Mouse (Mus musculus) heart, embryonic 16.5 days (tissue): ENCODE results near the gene Ccl27a. TPM values are rescaled to one million over a fixed set of nuclear protein-coding genes. Genes with fewer than 3 reads are reported as not detected.
"Not testable (repeated sequence)": the region's sequence is repeated elsewhere in the genome, so short reads cannot be mapped to it uniquely, and the experiment has no call there.

Experiments used
- ATAC-seq: fragments of 200-750 bp; cut with Nextera tagmentation; replicated peaks from 2 replicates; pipeline ENCODE4 v1.8.0; 2017; ENCODE audit warnings: moderate number of reproducible peaks; ENCODE audit not compliant: insufficient read depth, low FRiP score; ENCODE audit errors: extremely low read depth
- H3K27ac ChIP-seq: fragments of 300-500 bp; sonication (generic); 2 replicates; pipeline ENCODE4 v1.5.1; 2014; ENCODE audit warnings: mild to moderate bottlenecking, low read length, control low read depth, moderate library complexity
- H3K27me3 ChIP-seq: fragments of 300-500 bp; sonication (generic); 2 replicates; pipeline ENCODE4 v1.6.1; 2014; ENCODE audit warnings: low read length, mixed read lengths; ENCODE audit not compliant: control insufficient read depth, insufficient read depth
- H3K36me3 ChIP-seq: fragments of 300-500 bp; sonication (generic); 2 replicates; pipeline ENCODE4 v1.6.1; 2014; ENCODE audit not compliant: control insufficient read depth, insufficient read depth
- H3K4me1 ChIP-seq: fragments of 300-500 bp; sonication (generic); 2 replicates; pipeline ENCODE4 v1.6.1; 2014; ENCODE audit warnings: low read length, mixed read lengths; ENCODE audit not compliant: control insufficient read depth, insufficient read depth
- H3K4me2 ChIP-seq: fragments of 300-500 bp; sonication (generic); 2 replicates; pipeline ENCODE4 v1.6.1; 2014; ENCODE audit warnings: low read depth, mild to moderate bottlenecking, control low read depth, low read length
- H3K4me3 ChIP-seq: fragments of 300-500 bp; sonication (generic); 2 replicates; pipeline ENCODE4 v1.5.1; 2014; ENCODE audit warnings: mild to moderate bottlenecking, control low read depth, low read length
- H3K9ac ChIP-seq: fragments of 300-500 bp; sonication (generic); 2 replicates; pipeline ENCODE4 v1.6.1; 2014; ENCODE audit warnings: low read length, control low read depth
- H3K9me3 ChIP-seq: fragments of 300-500 bp; sonication (generic); replicated peaks from 2 replicates; pipeline ENCODE4 v1.6.1; 2016; ENCODE audit warnings: low read length; ENCODE audit not compliant: control insufficient read depth
- WGBS: fragments of 180-500 bp; shearing (Covaris S2); extraction: QIAGEN DNeasy Blood & Tissue Kit; methylation state at CpG from one replicate; pipeline ENCODE4 v1.1.7; 2014; 5-methylcytosine and 5-hydroxymethylcytosine counted together
- polyA plus RNA-seq: library from polyadenylated mRNA; unstranded; fragments of >200 nt; fragmentation: Nextera tagmentation; extraction: Ambion mirVana; gene quantifications from 2 replicates; pipeline ENCODE4 v1.2.1, GENCODE M21; 2015

Gene Ccl27a
- polyA plus RNA-seq, 1 experiment from 2014 or later: 40.9 TPM

GRCm38 (mm10) chr4:41767301-41767700 lies 6.7 kb downstream of the Ccl27a start:
- H3K4me3 ChIP-seq, H3K27ac ChIP-seq, H3K9ac ChIP-seq, H3K36me3 ChIP-seq, H3K27me3 ChIP-seq, H3K4me2 ChIP-seq, H3K4me1 ChIP-seq, ATAC-seq, H3K9me3 ChIP-seq: not testable (repeated sequence)
- 79% methylated on average over 10 of the region's 10 CpGs for whole genome bisulfite sequencing

- not testable (repeated sequence) for H3K27me3 ChIP-seq, H3K4me2 ChIP-seq, H3K4me3 ChIP-seq, H3K27ac ChIP-seq, H3K36me3 ChIP-seq, ATAC-seq, H3K9ac ChIP-seq, H3K9me3 ChIP-seq
- H3K4me1 ChIP-seq: peaks cover 37% of the 10 kb centered on the region
- WGBS: 74% methylated on average over 4 of the region's 6 CpGs
These were observed 10.9 kb downstream of the Ccl27a start for GRCm38 (mm10) chr4:41763176-41763575.

- H3K36me3 ChIP-seq, H3K27me3 ChIP-seq, H3K9me3 ChIP-seq, ATAC-seq: not testable (repeated sequence)
- peak overlapping the region; percentile 69 for H3K4me2 ChIP-seq
- WGBS: 37% methylated on average over 8 of the region's 8 CpGs
- H3K4me1 ChIP-seq: peaks cover 37% of the 10 kb centered on the region
- peak overlapping the region; percentile 99 for H3K27ac ChIP-seq
- H3K9ac ChIP-seq: peak overlapping the region; percentile 69
- H3K4me3 ChIP-seq: peak overlapping the region; percentile 53
These were observed 11.3 kb downstream of the Ccl27a start for GRCm38 (mm10) chr4:41762688-41763114.

GRCm38 (mm10) chr4:41762099-41762687 lies 11.9 kb downstream of the Ccl27a start:
- Histone ChIP-seq H3K4me3 (peak overlapping the region; percentile 53), H3K27me3 (no peaks in the 10 kb centered on the region), H3K9ac (peak overlapping the region; percentile 69), H3K36me3 (peaks cover 8% of the 10 kb centered on the region), H3K4me1 (peaks cover 37% of the 10 kb centered on the region), H3K4me2 (peak overlapping the region; percentile 69), H3K27ac (peak overlapping the region; percentile 99), H3K9me3 (no peaks in the 10 kb centered on the region)
- 35% methylated on average over 8 of the region's 8 CpGs for WGBS
- ATAC-seq: no peak; the same call in 1 of the 2 replicates

- H3K9me3 ChIP-seq: no peaks in the 10 kb centered on the region
- peak overlapping the region; percentile 69 for H3K9ac ChIP-seq
- H3K36me3 ChIP-seq: peaks cover 11% of the 10 kb centered on the region
- no peak for ATAC-seq
- H3K4me3 ChIP-seq: peak overlapping the region; percentile 53
- no peaks in the 10 kb centered on the region for H3K27me3 ChIP-seq
- H3K27ac ChIP-seq: peak overlapping the region; percentile 99
- H3K4me1 ChIP-seq: peaks cover 37% of the 10 kb centered on the region
- H3K4me2 ChIP-seq: peak overlapping the region; percentile 69
These were observed 12.4 kb downstream of the Ccl27a start for GRCm38 (mm10) chr4:41761680-41762079.

- peak overlapping the region; percentile 69 for H3K9ac ChIP-seq
- H3K27ac ChIP-seq: peak overlapping the region; percentile 99
- peaks cover 11% of the 10 kb centered on the region for H3K36me3 ChIP-seq
- no peaks in the 10 kb centered on the region for H3K27me3 ChIP-seq
- WGBS: 56% methylated on average over 4 of the region's 4 CpGs
- peak; percentile 8; the same call in 1 of the 2 replicates for ATAC-seq
- H3K4me2 ChIP-seq: peak overlapping the region; percentile 69
- H3K9me3 ChIP-seq: no peaks in the 10 kb centered on the region
- H3K4me1 ChIP-seq: peaks cover 43% of the 10 kb centered on the region
- peak overlapping the region; percentile 53 for H3K4me3 ChIP-seq
These were observed 13.1 kb downstream of the Ccl27a start for GRCm38 (mm10) chr4:41760911-41761310.

- H3K27me3 ChIP-seq: no peaks in the 10 kb centered on the region
- no peaks in the 10 kb centered on the region for H3K9me3 ChIP-seq
- peaks cover 43% of the 10 kb centered on the region for H3K4me1 ChIP-seq
- WGBS: under 1% methylated on average over 15 of the region's 15 CpGs
- H3K9ac ChIP-seq: peak overlapping the region; percentile 69
- H3K4me3 ChIP-seq: peak overlapping the region; percentile 53
- peak overlapping the region; percentile 99 for H3K27ac ChIP-seq
- peak; percentile 90 for ATAC-seq
- peak overlapping the region; percentile 69 for H3K4me2 ChIP-seq
- peaks cover 11% of the 10 kb centered on the region for H3K36me3 ChIP-seq
These were observed 13.7 kb downstream of the Ccl27a start for GRCm38 (mm10) chr4:41760288-41760721.

- H3K27me3 ChIP-seq: no peaks in the 10 kb centered on the region
- WGBS: 17% methylated on average over 6 of the region's 6 CpGs
- H3K9ac ChIP-seq: peak overlapping the region; percentile 69
- peaks cover 11% of the 10 kb centered on the region for H3K36me3 ChIP-seq
- ATAC-seq: peak; percentile 2; the same call in 1 of the 2 replicates
- peak overlapping the region; percentile 53 for H3K4me3 ChIP-seq
- peak overlapping the region; percentile 99 for H3K27ac ChIP-seq
- no peaks in the 10 kb centered on the region for H3K9me3 ChIP-seq
- H3K4me1 ChIP-seq: peaks cover 44% of the 10 kb centered on the region
- H3K4me2 ChIP-seq: peak overlapping the region; percentile 69
These were observed 14.3 kb downstream of the Ccl27a start for GRCm38 (mm10) chr4:41759656-41760287.

GRCm38 (mm10) chr4:41759206-41759605 lies 14.8 kb downstream of the Ccl27a start:
- H3K4me3 ChIP-seq: no peak overlapping the region
- H3K4me2 ChIP-seq: peak overlapping the region; percentile 69
- ATAC-seq: no peak
- 44% methylated on average over 9 of the region's 9 CpGs for WGBS
- no peaks in the 10 kb centered on the region for H3K9me3 ChIP-seq
- peaks cover 11% of the 10 kb centered on the region for H3K36me3 ChIP-seq
- peak overlapping the region; percentile 69 for H3K9ac ChIP-seq
- peak overlapping the region; percentile 99 for H3K27ac ChIP-seq
- peaks cover 48% of the 10 kb centered on the region for H3K4me1 ChIP-seq
- H3K27me3 ChIP-seq: no peaks in the 10 kb centered on the region
